Mouse (Mus musculus): ENCODE measurements at regions not wholly inside any gene's neighbourhood (a gene's known extent, or its start where the extent isn't known, plus 50 kb on each side); places are given as distances from the start of the nearest gene placed in this dataset.

DNA sequence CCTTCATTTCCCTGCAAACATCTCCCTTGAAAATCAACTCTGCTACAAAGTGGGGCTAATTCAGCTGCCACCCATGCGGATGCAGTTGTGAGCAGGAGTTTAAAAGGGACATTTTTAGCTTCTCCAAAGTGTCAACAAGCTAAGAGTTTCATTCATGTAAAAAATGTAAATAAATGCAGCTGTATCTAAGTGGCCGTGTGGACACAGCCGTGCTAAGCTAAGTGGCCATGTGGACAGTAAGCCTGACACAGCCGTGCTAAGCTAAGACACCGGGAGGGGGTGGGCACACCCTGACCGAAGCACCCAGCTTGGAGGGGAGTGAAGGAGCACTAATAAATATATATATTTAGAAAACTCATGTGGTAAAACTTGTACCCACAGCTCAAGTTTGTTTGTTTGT lies 52.6 kb upstream of the Cnih3 start:
- DNase-seq (ENCODE audit: low spot score) = peak; percentile 29

DNA sequence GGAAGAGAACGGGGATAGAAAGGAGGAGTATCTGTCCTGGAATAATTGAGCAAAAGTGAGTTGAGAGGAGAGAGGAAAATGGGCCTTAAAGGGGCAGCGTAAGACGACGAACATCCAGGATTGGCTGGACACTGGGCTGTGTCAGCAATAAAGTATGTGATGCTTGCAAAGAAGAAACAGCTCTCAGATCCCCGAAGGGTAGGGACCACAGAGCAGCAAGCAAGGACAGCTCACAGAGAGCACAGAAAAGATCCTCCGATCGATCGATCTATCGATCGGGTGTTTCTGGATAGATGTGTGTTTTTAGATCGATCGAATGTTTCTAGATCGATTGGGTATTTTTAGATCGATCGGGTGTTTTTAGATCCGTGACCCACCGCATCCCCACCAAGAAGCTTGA lies 50.3 kb upstream of the Cnih3 start:
- peak; percentile 20 for DNase-seq (ENCODE audit: low spot score)
